Mouse (Mus musculus) midbrain, embryonic 11.5 days (tissue): Measurements from ENCODE around the gene Prr9. TPM values are rescaled to one million over a fixed set of nuclear protein-coding genes. Genes with fewer than 3 reads are reported as not detected.

Experiments used
- ATAC-seq: fragments of 200-750 bp; cut with Nextera tagmentation; 2 replicates; pipeline ENCODE4 v1.8.0; 2017; ENCODE audit warnings: moderate TSS enrichment, moderate library complexity; ENCODE audit not compliant: low FRiP score
- DNase-seq: peaks from one replicate; pipeline ENCODE4 v3.0.0; 2015; ENCODE audit warnings: low spot score; ENCODE audit errors: missing footprints
- H3K27ac ChIP-seq: fragments of 300-500 bp; sonication (generic); 2 replicates; pipeline ENCODE4 v1.5.1; 2014; ENCODE audit warnings: low read depth, low read length
- H3K27me3 ChIP-seq: fragments of 300-500 bp; sonication (generic); 2 replicates; pipeline ENCODE4 v1.6.1; 2014; ENCODE audit warnings: mild to moderate bottlenecking, low read length, moderate library complexity, mixed read lengths; ENCODE audit not compliant: control insufficient read depth, insufficient read depth
- H3K36me3 ChIP-seq: fragments of 300-500 bp; sonication (generic); 2 replicates; pipeline ENCODE4 v1.6.1; 2014; ENCODE audit warnings: mild to moderate bottlenecking, low read length, moderate library complexity, mixed read lengths; ENCODE audit not compliant: control insufficient read depth, insufficient read depth
- H3K4me1 ChIP-seq: fragments of 300-500 bp; sonication (generic); 2 replicates; pipeline ENCODE4 v1.6.1; 2014; ENCODE audit warnings: low read length; ENCODE audit not compliant: control insufficient read depth, insufficient read depth
- H3K4me2 ChIP-seq: fragments of 300-500 bp; sonication (generic); 2 replicates; pipeline ENCODE4 v1.6.1; 2014; ENCODE audit warnings: mild to moderate bottlenecking, moderate library complexity
- H3K4me3 ChIP-seq: fragments of 300-500 bp; sonication (generic); 2 replicates; pipeline ENCODE4 v1.5.1; 2014; ENCODE audit warnings: low read depth, low read length
- H3K9ac ChIP-seq: fragments of 300-500 bp; sonication (generic); 2 replicates; pipeline ENCODE4 v1.6.1; 2014; ENCODE audit warnings: low read length
- H3K9me3 ChIP-seq: fragments of 300-500 bp; sonication (generic); 2 replicates; pipeline ENCODE4 v1.6.1; 2016; ENCODE audit warnings: low read length; ENCODE audit not compliant: control insufficient read depth
- WGBS: fragments of 180-500 bp; shearing (Covaris S2); extraction: QIAGEN DNeasy Blood & Tissue Kit; methylation state at CpG from one replicate; pipeline ENCODE4 v1.1.7; 2014; 5-methylcytosine and 5-hydroxymethylcytosine counted together
- polyA plus RNA-seq: library from polyadenylated mRNA; unstranded; fragments of >200 nt; fragmentation: Nextera tagmentation; extraction: Ambion mirVana; gene quantifications from 2 replicates; pipeline ENCODE4 v1.2.1, GENCODE M21; 2014

Prr9 gene
- polyA plus RNA-seq: not detected in 2 replicates

DNA sequence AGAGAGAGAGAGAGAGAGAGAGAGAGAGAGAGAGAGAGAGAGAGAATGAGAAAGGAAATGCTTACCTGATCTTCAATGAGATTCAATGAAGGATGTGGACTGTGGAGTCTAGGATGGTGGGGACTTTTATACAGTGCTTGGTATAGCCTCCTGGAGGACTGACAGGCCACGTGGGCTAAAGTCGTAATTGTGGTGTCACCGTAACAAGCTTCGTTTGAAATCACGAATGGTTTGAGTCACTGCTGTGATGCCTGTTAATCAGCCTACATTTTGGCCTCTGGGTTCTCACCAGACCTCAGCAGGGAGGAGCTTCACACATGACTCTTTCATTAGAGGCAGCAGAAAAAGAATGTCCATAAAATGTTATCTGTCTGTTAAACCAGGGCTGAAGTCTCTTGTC lies at the start of gene Prr9:
Prr9 (minus strand) TSS at position 101 of the 400 bp plus-strand sequence.
- 84% methylated on average over 5 of the region's 5 CpGs for WGBS
- Histone ChIP-seq H3K4me3 (no peak within 1 kb of the TSS), H3K36me3 (no peaks in the 10 kb centered on the region), H3K27me3 (no peaks in the 10 kb centered on the region), H3K27ac (no peak within 1 kb of the TSS), H3K9ac (no peak within 1 kb of the TSS), H3K9me3 (no peaks in the 10 kb centered on the region), H3K4me2 (no peak within 1 kb of the TSS), H3K4me1 (no peaks in the 10 kb centered on the region)
- ATAC-seq: no peak
- no peak for DNase-seq

- WGBS: 89% methylated on average over 3 of the region's 3 CpGs
- Histone ChIP-seq H3K27ac (no peak overlapping the region), H3K4me3 (no peak overlapping the region), H3K4me1 (no peaks in the 10 kb centered on the region), H3K4me2 (no peak overlapping the region), H3K27me3 (no peaks in the 10 kb centered on the region), H3K36me3 (no peaks in the 10 kb centered on the region), H3K9me3 (no peaks in the 10 kb centered on the region), H3K9ac (no peak overlapping the region)
- ATAC-seq: no peak
- DNase-seq: no peak
Observed at GRCm38 (mm10) chr3:92169847-92170246, 46.1 kb upstream of the Prr9 start.

GRCm38 (mm10) chr3:92153322-92153721 lies 29.6 kb upstream of the Prr9 start:
- Histone ChIP-seq H3K4me2 (no peak overlapping the region), H3K4me3 (no peak overlapping the region), H3K4me1 (no peaks in the 10 kb centered on the region), H3K9ac (no peak overlapping the region), H3K27me3 (no peaks in the 10 kb centered on the region), H3K27ac (no peak overlapping the region), H3K36me3 (no peaks in the 10 kb centered on the region), H3K9me3 (no peaks in the 10 kb centered on the region)
- peak; percentile 96 for DNase-seq
- ATAC-seq: peak; percentile 27; the same call in 1 of the 2 replicates

GRCm38 (mm10) chr3:92150631-92151277 lies 27.0 kb upstream of the Prr9 start:
- Histone ChIP-seq H3K27ac (no peak overlapping the region), H3K27me3 (no peaks in the 10 kb centered on the region), H3K4me1 (no peaks in the 10 kb centered on the region), H3K9me3 (no peaks in the 10 kb centered on the region), H3K4me3 (no peak overlapping the region), H3K36me3 (no peaks in the 10 kb centered on the region), H3K9ac (no peak overlapping the region), H3K4me2 (no peak overlapping the region)
- WGBS: 25% methylated on average over 8 of the region's 8 CpGs
- DNase-seq (peak; percentile 94), ATAC-seq (peak; percentile 91)

GRCm38 (mm10) chr3:92147913-92148312 lies 24.2 kb upstream of the Prr9 start:
- no peak overlapping the region for H3K9ac ChIP-seq
- ATAC-seq: no peak
- H3K36me3 ChIP-seq: no peaks in the 10 kb centered on the region
- no peak overlapping the region for H3K27ac ChIP-seq
- no peaks in the 10 kb centered on the region for H3K4me1 ChIP-seq
- 81% methylated on average over 5 of the region's 5 CpGs for WGBS
- no peaks in the 10 kb centered on the region for H3K27me3 ChIP-seq
- H3K4me2 ChIP-seq: no peak overlapping the region
- no peaks in the 10 kb centered on the region for H3K9me3 ChIP-seq
- DNase-seq: no peak
- no peak overlapping the region for H3K4me3 ChIP-seq

DNA sequence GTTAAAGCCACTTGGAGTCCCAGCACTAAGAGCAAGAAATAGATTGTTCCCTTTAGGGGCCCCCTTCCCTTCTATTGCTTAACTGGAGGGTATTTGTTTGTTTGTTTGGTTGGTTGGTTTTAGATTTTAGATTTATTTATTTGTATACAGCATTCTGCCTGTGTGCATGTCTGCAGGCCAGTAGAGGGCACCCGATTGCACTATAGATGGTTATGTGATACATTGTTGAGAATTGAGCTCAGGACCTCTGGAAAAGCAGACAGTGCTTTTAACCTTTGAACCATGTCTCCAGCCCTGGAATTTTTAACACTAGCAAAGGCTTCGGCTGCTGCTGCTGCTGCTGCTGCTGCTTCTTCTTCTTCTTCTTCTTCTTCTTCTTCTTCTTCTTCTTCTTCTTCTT lies 23.7 kb upstream of the Prr9 start:
- DNase-seq (no peak), ATAC-seq (no peak)
- Histone ChIP-seq H3K27me3 (no peaks in the 10 kb centered on the region), H3K36me3 (no peaks in the 10 kb centered on the region), H3K9me3 (no peaks in the 10 kb centered on the region), H3K9ac (no peak overlapping the region), H3K4me1 (no peaks in the 10 kb centered on the region), H3K4me2 (no peak overlapping the region), H3K4me3 (no peak overlapping the region), H3K27ac (no peak overlapping the region)
- WGBS: 69% methylated on average over 2 of the region's 2 CpGs

- no peak within 1 kb of the TSS for H3K4me2 ChIP-seq
- no peaks in the 10 kb centered on the region for H3K36me3 ChIP-seq
- no peaks in the 10 kb centered on the region for H3K9me3 ChIP-seq
- ATAC-seq: no peak
- DNase-seq: no peak
- no peak within 1 kb of the TSS for H3K27ac ChIP-seq
- H3K4me1 ChIP-seq: no peaks in the 10 kb centered on the region
- WGBS: 68% methylated on average over 1 of the region's 1 CpGs
- H3K27me3 ChIP-seq: no peaks in the 10 kb centered on the region
- no peak within 1 kb of the TSS for H3K9ac ChIP-seq
- no peak within 1 kb of the TSS for H3K4me3 ChIP-seq
Observed at GRCm38 (mm10) chr3:92142644-92143043, 18.9 kb upstream of the Prr9 start, which contains the start of gene Lelp1. TSS of gene Lelp1 (minus strand) at chr3:92142744.

DNA sequence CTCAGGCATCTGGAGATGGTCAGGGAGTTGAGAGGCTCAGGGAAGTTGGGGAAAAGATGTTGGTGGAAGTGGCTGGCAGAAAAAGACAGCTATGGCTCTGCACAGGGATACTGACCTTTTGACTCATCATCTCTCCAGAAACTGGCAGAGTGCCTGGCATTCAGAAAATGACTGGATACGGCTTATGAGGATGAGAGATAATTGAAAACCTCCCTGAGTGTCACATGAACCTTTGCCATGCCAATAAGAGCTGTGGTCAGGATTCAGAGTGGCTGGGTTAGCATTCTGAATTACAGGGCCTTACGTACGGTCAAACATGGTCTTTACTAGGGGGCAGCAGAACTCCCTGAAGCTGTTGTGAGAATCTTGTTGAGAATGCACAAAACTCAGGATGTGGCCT lies 2.8 kb downstream of the Prr9 start:
- H3K27ac ChIP-seq: no peak overlapping the region
- H3K9me3 ChIP-seq: no peaks in the 10 kb centered on the region
- H3K9ac ChIP-seq: no peak overlapping the region
- H3K4me2 ChIP-seq: no peak overlapping the region
- DNase-seq: no peak
- H3K4me1 ChIP-seq: no peaks in the 10 kb centered on the region
- ATAC-seq: no peak
- no peak overlapping the region for H3K4me3 ChIP-seq
- WGBS: 84% methylated on average over 3 of the region's 3 CpGs
- no peaks in the 10 kb centered on the region for H3K36me3 ChIP-seq
- no peaks in the 10 kb centered on the region for H3K27me3 ChIP-seq

DNA sequence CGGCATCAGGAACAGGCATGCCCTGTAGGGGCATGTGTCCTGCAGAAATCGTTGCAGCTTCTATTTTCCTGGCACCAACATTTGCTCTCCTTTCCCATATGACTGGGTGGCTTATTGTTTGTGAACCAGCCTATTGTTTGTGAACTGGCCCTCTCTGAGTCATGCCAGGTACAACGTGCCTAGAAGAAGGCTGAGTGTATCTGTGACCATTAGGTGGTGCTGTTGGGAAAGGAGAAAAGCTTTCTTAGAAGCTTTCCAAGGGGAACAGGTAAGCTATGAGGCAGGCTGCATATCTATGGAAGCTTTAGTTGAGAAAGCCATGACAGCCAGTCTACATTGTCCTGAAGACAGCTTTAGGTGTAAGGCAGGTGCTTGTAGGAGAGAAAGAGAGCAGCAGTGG lies 5.8 kb downstream of the Prr9 start:
- no peak overlapping the region for H3K4me3 ChIP-seq
- no peak overlapping the region for H3K4me2 ChIP-seq
- H3K4me1 ChIP-seq: no peaks in the 10 kb centered on the region
- 32% methylated on average over 3 of the region's 3 CpGs for WGBS
- no peak for ATAC-seq
- H3K9ac ChIP-seq: no peak overlapping the region
- no peak for DNase-seq
- no peaks in the 10 kb centered on the region for H3K36me3 ChIP-seq
- no peak overlapping the region for H3K27ac ChIP-seq
- H3K27me3 ChIP-seq: no peaks in the 10 kb centered on the region
- no peaks in the 10 kb centered on the region for H3K9me3 ChIP-seq
